Mouse (Mus musculus) limb, embryonic 11.5 days (tissue): ENCODE measurements at regions not wholly inside any gene's neighbourhood (a gene's known extent, or its start where the extent isn't known, plus 50 kb on each side); places are given as distances from the start of the nearest gene placed in this dataset.

Experiments
- ATAC-seq: fragments of 200-750 bp; cut with Nextera tagmentation; 2 replicates; pipeline ENCODE4 v1.8.0; 2017; ENCODE audit warnings: low read depth; ENCODE audit not compliant: insufficient number of reproducible peaks, low FRiP score, low TSS enrichment
- DNase-seq: peaks from one replicate; pipeline ENCODE4 v3.0.0-alpha.2; 2015; ENCODE audit warnings: low spot score
- H3K27ac ChIP-seq: fragments of 300-500 bp; sonication (generic); replicated peaks from 2 replicates; pipeline ENCODE4 v1.5.1; 2014; ENCODE audit warnings: low read depth, mild to moderate bottlenecking, low read length
- H3K27me3 ChIP-seq: fragments of 300-500 bp; sonication (generic); 2 replicates; pipeline ENCODE4 v1.6.1; 2014; ENCODE audit warnings: mild to moderate bottlenecking, low read length, mixed read lengths; ENCODE audit not compliant: control insufficient read depth, insufficient read depth
- H3K36me3 ChIP-seq: fragments of 300-500 bp; sonication (generic); 2 replicates; pipeline ENCODE4 v1.6.1; 2014; ENCODE audit warnings: mild to moderate bottlenecking, low read length, moderate library complexity, mixed read lengths; ENCODE audit not compliant: control insufficient read depth, insufficient read depth
- H3K4me1 ChIP-seq: fragments of 300-500 bp; sonication (generic); 2 replicates; pipeline ENCODE4 v1.6.1; 2014; ENCODE audit warnings: low read length, mixed read lengths; ENCODE audit not compliant: control insufficient read depth, insufficient read depth
- H3K4me2 ChIP-seq: fragments of 300-500 bp; sonication (generic); 2 replicates; pipeline ENCODE4 v1.6.1; 2014; ENCODE audit warnings: low read depth, mild to moderate bottlenecking, moderate library complexity; ENCODE audit not compliant: severe bottlenecking
- H3K4me3 ChIP-seq: fragments of 300-500 bp; sonication (generic); 2 replicates; pipeline ENCODE4 v1.5.1; 2014; ENCODE audit warnings: low read depth, low read length
- H3K9ac ChIP-seq: fragments of 300-500 bp; sonication (generic); 2 replicates; pipeline ENCODE4 v1.6.1; 2014; ENCODE audit warnings: mild to moderate bottlenecking, low read length
- H3K9me3 ChIP-seq: fragments of 300-500 bp; sonication (generic); 2 replicates; pipeline ENCODE4 v1.6.1; 2016; ENCODE audit warnings: low read length; ENCODE audit not compliant: control insufficient read depth
- WGBS: fragments of 180-500 bp; shearing (Covaris S2); extraction: QIAGEN DNeasy Blood & Tissue Kit; methylation state at CpG from one replicate; pipeline ENCODE4 v1.1.7; 2014; 5-methylcytosine and 5-hydroxymethylcytosine counted together

GRCm38 (mm10) chr17:47974503-47974902 is 50.1 kb upstream of the Foxp4 start:
- no peaks in the 10 kb centered on the region for H3K9me3 ChIP-seq
- peak overlapping the region; percentile 50 for H3K4me2 ChIP-seq
- DNase-seq (no peak), ATAC-seq (no peak; the same call in 1 of the 2 replicates)
- peak overlapping the region; percentile 58 for H3K9ac ChIP-seq
- H3K4me3 ChIP-seq = peak overlapping the region; percentile 17
- peak overlapping the region; percentile 94 for H3K27ac ChIP-seq
- peaks cover 40% of the 10 kb centered on the region for H3K4me1 ChIP-seq
- no peaks in the 10 kb centered on the region for H3K36me3 ChIP-seq
- WGBS = 3% methylated on average over 13 of the region's 13 CpGs
- H3K27me3 ChIP-seq = no peaks in the 10 kb centered on the region
